Mouse (Mus musculus) stomach, postnatal 0 days (tissue): ENCODE measurements around the gene Zic2.

Experiments used
- CTCF ChIP-seq: IDR thresholded peaks from 2 replicates; pipeline ENCODE4 v1.5.1; 2016; ENCODE audit warnings: antibody characterized with exemption, low read depth, mild to moderate bottlenecking, moderate library complexity
- EP300 ChIP-seq: optimal IDR thresholded peaks from 2 replicates; pipeline ENCODE3; 2016; ENCODE audit warnings: antibody characterized with exemption

GRCm38 (mm10) chr14:122490441-122491328, 15.4 kb downstream of the Zic2 start, which contains the start of gene Gm10837:
- no peak for TF ChIP-seq CTCF
- no peak for TF ChIP-seq EP300
